Mouse (Mus musculus) heart, adult 2 months (tissue): ENCODE data around the gene Foxp1.

Experiments used
- CTCF ChIP-seq: fragments of 200-600 bp; IDR thresholded peaks from 2 replicates; pipeline ENCODE4 v1.8.1; 2022; ENCODE audit warnings: antibody characterized with exemption, mild to moderate bottlenecking, moderate library complexity
- EP300 ChIP-seq: fragments of 200-500 bp; IDR thresholded peaks from 2 replicates; pipeline ENCODE4 v1.6.1; 2011; ENCODE audit warnings: low read depth, low read length, control low read depth; ENCODE audit not compliant: insufficient read depth
- POLR2A ChIP-seq: fragments of 200-500 bp; IDR thresholded peaks from 2 replicates; pipeline ENCODE4 v1.6.1; 2011; ENCODE audit warnings: mild to moderate bottlenecking, low read depth, low read length, control low read depth; ENCODE audit not compliant: insufficient read depth

DNA sequence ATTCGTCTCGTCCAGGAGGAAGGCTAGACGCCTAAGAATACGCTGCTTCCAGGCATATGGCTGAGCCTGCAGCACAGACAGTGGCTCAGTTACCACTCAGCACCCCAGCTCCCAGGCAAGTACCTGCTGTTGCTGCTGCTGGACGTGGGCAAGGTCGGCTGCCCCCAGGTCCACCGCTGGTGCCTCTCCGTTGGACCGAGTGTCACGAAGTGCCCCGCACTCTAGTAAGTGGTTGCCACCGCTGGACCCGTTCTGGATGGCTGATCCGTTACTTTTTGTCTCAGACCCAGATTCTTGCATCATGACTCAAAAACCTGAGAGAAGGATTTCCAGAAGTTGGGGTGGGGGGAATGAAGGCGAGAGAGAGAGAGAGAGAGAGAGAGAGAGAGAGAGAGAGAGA, 359.8 kb downstream of the Foxp1 start:
- TF ChIP-seq CTCF (no peak), POLR2A (no peak), EP300 (no peak)
